Mouse (Mus musculus): Measurements from ENCODE around the gene Negr1.

Gene Negr1

DNA sequence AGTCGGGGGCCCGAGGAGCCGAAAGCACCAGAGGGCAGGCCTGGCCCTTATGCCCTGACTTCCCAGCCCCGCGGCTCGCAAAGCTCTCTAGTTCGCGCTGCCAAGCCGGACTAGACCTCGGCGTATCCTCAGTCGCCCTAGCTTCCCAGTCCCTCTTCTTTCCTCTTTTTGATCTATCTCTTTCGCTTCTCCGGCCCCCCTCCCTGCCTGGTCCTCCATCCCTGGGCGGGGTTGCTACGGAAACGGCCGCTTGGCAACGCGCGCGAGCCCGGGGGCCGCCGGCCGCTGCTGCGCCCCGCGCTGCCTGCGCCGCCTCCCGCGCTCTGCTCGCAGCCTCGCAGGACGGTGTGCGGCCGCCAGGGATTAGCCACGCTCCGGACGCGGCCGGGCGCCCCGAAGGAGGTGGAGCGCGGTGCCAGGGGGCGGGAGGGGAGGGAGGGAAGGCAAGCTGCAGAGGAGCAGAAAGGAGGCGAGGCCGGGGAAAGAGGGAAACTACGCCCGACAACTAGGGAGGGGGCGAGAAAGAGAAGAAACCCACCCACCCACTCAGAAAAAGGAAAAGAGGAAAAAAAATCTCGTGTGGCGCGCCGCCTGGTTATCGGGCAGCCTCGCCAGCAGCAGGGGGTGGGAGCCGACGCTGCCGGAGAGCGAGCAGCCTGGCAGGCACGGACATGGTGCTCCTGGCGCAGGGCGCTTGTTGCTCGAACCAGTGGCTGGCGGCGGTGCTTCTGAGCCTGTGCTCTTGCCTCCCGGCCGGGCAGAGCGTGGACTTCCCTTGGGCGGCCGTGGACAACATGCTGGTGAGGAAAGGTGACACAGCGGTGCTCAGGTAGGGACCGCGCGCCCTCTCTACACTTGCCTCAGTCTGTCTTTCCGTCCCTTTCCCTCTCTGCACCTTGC, at the start of gene Negr1:
Gene Negr1 (plus strand): TSS at position 271 of the 900 bp plus-strand sequence.
- CTCF ChIA-PET: no interaction called here
- POLR2A ChIA-PET: interaction anchor here in 1 of 4 experiments (0.5 kb wide), 1 partner anchor 428 kb away, joined by 5 read pairs; no protein-coding TSS in a partner anchor

DNA sequence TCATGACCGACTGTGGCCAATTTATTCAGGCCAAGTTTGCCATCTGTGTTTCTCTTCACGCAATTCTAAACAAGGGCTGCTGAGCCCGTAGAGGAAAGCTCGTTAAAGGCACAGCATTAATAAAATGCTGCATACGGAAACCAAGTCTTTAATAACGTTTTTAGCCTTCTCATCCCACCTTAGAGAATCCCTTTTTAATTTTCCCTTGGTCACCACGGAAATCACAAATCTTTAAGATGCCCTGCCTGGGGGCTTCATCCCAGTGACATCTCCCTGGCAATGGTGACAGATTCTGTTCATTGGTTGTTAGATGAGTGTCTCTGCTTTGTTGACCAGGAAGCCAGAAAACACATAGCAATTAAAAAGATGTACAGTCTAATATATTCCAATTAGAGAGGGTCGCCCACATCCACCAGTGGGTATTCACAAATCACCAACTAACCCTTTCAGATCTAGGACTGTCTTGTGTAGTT, 35.1 kb upstream of the Negr1 start:
- ChIA-PET POLR2A (no interaction called here), CTCF (no interaction called here)

DNA sequence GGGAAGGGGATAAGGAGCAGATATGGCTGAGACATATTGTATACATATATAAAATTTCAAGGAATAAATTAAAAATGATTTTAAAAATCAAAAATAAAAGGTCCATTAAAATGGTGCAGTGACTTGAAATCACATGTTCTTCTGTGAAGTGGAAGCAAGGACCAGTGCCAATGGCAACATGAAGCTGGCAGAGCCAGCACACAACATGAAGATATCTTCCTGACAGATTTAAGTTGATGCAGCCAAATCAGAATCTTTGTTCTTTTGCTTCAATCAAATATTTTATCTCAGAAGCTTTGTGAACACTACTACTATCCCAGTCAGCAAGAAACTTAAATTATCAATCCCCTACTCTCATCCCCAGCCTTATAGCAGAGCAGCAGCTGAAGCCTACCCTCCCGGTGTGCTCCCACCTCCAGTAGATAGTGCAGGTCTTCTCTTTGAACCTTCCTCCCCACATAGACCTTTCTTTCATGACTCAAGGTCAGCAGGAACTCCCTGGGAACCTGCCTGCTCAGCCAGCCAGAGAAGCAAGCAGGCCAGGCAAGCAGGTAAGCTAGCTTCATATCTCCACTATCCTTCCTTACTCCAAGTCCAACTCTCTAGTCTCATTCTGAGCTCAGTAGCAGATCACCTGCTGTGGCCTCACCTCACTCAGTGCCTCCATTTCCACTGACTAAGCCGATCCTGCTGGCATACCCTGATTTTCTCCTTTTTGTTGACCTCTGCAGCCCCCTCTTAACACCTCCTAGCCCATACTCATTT, 34.2 kb upstream of the Negr1 start:
- ChIA-PET CTCF (no interaction called here), POLR2A (no interaction called here)

DNA sequence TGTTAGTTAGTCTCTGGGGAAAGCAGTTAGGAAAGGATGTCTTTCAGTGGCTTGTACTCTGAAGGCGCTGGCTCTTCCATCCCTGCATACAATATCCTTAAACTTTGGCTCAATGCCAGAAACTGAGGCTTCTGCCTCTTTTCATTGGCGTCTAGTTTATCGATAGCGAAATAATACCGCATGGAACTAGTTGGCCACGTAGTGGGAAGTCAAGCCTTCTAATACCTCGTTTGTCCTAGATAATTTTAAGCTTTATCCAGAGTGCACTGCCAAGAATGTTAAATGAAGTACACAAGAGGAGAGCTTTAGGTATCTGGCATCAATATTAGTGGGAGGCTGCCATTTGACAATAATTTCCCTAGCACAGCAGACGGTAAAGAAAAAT, 2.2 kb upstream of the Negr1 start:
- CTCF ChIA-PET: interaction anchor here in 1 of 4 experiments (0.6 kb wide), 1 partner anchor 924 kb away, joined by 3 read pairs; no protein-coding TSS in a partner anchor
- POLR2A ChIA-PET: no interaction called here

DNA sequence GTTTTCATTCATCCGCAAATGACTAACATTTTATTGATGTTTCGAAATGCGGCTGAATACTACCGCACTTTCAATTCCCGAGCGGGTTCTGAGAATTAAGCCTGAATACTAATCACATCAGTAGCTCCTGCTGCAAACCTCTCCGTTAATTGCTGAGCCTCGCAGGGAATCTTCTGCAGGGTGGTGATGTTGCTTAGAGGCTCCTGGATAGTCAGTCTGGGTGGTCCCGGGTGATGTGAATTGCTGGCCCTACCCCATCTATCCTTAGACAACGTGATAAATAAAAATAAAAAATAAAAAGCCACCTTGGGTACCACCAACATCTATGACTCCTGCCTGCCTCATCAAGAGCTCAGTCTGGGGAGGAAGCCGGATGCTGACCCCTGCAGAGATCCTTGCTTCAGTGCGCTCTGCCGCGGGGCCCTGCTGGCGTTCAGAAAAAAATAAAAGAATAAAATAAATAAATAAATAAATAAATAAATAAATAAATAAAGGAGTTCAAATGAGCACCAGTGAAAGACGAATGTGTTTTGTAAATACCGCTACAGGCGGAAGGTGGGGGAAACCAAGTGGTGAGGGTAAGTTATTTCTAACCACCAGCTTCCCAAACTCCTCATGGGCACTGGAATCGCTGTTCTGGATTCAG, 1.6 kb upstream of the Negr1 start:
- POLR2A ChIA-PET: interaction anchor here in 3 of 4 experiments (0.6 to 0.9 kb wide), 3 partner anchors 13 to 289 kb away, joined by 3 to 4 read pairs (median 4); no protein-coding TSS in a partner anchor
- CTCF ChIA-PET: interaction anchor here in 1 of 4 experiments (0.6 to 0.7 kb wide), 2 partner anchors 11 to 923 kb away, joined by 3 to 5 read pairs; no protein-coding TSS in a partner anchor

DNA sequence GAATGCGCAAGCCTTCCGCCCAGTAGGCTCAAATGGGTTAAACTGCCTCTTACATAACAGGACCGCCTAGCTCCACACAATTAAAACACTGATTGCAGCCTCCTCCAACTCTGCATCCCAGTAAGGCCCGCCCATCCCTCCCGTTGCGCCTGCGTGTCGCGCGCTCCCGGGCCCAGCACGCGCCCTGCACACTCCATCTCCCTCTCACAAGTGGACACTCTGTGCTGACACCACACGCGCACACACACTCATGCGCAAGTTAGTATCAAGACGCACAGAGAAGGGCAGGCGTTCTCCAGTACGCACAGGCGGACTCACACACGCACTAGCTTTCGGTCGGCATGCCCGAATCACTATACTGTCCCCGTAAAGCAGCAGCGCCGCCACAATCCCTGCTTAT, 828 bp upstream of the Negr1 start:
- POLR2A ChIA-PET: interaction anchor here in 3 of 4 experiments (0.6 to 0.9 kb wide), 3 partner anchors 124 to 290 kb away, joined by 3 to 4 read pairs (median 4); no protein-coding TSS in a partner anchor
- CTCF ChIA-PET: interaction anchor here in 1 of 4 experiments (0.7 kb wide), 1 partner anchor 1670 kb away, joined by 11 read pairs; no protein-coding TSS in a partner anchor

DNA sequence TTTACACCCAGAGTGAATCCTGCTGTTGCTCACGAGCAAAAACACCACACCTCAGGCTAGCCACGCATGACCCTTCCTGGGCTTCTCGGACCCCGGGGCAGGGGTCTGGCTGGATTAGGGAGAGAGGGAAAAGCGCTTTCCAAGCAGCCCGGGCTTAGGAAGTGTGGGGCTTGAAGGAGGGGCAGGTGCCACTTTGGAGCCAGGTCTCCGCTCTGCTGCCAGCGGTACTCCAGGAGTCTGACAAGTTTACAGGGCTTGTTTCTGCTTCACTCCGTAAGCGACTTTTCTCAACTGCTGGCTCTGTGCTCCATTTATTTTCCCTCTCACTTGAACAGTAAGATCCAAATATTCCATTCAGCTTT, 811 bp downstream of the Negr1 start:
- ChIA-PET POLR2A (interaction anchor here in 1 of 4 experiments (0.6 kb wide), 1 partner anchor 1964 kb away, joined by 3 read pairs; no protein-coding TSS in a partner anchor), CTCF (no interaction called here)

DNA sequence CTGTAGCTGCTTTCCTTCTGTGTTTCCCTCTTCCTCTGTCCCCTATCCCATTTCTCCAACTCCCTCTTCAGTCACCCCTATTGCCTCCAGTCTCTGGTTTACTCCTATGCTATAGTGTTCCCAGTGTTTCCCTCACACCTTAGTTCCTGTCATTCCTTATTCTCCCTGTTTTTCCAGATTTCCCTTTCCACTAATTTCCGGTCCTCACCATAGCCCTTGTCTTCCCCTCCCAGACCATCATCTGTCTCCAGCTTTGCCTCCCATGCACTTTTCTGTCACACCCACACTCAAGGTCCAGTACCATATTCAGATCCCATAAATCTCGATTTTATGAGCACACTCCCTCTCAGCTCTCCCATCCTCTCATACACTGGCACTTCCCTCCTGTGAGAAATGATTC, 1.2 kb downstream of the Negr1 start:
- ChIA-PET POLR2A (interaction anchor here in 2 of 4 experiments (0.6 to 0.7 kb wide), 2 partner anchors 552 to 1964 kb away, joined by 3 to 10 read pairs; no protein-coding TSS in a partner anchor), CTCF (no interaction called here)

DNA sequence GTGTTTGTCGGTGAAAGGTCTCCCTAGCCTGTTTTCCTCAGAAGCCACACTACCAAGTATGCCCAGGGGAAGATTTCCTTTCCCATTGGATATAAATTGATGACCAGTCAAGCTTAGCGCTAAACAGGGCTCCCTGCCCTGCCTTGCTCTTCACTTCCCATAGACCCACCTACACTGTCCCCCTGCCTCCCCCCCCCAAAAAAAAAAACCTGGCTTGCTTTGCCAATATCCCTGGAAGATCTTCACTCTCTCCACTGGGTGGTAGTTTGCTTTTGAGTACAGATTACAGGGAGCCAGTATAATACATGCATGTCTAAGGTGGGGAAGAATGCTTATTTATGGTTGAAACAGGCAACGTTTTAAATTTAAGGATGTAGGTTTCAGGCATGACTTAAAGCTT, 1.8 kb downstream of the Negr1 start:
- ChIA-PET POLR2A (interaction anchor here in 1 of 4 experiments (0.7 kb wide), 1 partner anchor 551 kb away, joined by 10 read pairs; no protein-coding TSS in a partner anchor), CTCF (no interaction called here)

DNA sequence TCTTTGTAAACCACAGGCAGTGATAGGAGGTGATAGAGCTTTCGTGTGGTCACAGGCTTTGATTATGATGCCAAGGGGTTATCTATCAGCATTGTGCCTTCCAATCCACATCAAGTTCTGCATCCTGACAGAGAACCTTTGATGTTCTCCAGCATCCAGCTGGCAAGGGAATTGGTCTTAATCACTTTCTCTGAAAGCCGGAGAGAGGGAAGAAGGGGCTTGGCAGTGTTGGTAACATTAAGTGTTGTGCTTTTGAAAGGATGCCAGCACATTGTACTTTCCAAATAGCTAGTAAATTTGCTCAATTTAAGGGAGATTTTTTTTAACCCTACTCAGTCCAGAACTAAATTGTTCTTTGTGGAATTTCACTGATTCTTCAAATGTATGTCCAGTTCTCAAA, 11.9 kb downstream of the Negr1 start:
- ChIA-PET POLR2A (no interaction called here), CTCF (no interaction called here)

DNA sequence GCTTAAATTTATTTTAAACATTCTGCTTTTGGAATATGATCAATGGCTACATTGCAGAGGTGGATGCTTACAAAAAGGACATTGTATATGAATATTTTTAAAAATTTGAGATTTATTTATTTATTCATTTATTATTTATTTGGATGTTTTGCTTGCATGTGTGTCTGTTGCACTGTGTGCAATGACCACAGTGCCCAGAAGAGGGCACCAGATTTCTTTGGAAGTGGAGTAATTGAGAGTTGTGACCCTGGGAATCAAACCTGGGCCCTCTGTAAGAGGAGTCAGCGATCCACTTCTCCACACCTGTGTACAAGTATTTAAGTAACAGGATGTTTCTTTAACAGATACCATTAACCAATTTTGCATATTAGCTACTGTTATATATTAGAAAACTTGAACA, 14.7 kb downstream of the Negr1 start:
- POLR2A ChIA-PET: no interaction called here
- CTCF ChIA-PET: interaction anchor here in 1 of 4 experiments (1.3 kb wide), 1 partner anchor 944 kb away, joined by 3 read pairs; no protein-coding TSS in a partner anchor

DNA sequence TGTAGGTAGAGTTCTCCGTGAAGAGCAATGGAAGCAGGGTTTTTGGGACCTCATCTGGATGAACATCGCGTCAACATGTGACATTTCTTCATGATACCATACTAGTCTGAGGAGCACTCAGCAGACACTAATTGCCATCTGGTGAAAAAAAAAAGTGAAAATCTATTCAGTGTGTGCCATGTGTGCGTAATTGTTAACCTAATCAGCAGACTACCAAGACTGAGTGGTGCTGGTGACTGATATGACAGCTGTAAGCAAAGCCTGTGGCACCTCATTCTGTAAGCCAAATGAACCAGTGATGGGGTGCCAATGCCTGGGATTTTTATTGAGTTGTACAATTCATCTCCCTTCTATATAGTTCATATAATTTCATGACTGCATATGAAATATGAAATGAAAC, 29.0 kb downstream of the Negr1 start:
- POLR2A ChIA-PET: no interaction called here
- CTCF ChIA-PET: no interaction called here

DNA sequence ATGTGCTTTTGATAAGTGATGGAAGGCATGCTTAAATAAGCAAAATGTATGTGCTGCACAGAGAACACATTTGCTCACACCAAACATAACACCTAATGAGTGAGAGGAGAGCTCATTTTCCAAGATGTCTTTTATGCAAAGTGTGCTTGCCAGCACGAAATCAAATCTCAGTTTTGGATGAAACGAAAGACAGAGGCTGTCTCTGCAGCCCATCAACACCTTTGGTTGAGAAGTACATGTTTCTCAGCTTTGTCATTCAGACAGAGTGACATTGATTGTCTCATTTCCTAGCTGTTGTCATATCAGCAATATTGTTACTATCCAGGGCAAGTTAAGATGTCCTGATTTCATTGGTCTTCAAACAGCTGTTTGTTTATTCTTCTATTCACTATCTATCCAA, 29.5 kb downstream of the Negr1 start:
- POLR2A ChIA-PET: no interaction called here
- CTCF ChIA-PET: no interaction called here

DNA sequence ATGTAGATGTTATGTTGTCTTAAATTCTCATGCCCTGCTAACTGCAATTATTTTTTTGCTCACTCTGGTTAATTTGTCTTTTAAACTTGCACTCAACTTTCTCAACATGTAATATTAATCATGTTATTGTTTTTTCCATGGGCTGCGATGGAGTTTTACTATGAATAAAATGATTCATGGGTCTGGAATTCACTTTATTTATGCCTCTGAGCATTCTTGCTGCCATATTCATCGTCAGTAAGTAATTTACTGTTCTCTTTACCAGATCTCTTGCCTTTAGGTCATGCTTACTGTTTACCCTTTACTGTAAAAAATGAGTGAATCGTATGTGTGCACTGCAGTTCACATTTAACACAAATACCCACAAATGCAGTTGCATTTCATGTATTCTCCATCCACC, 45.3 kb downstream of the Negr1 start:
- POLR2A ChIA-PET: no interaction called here

DNA sequence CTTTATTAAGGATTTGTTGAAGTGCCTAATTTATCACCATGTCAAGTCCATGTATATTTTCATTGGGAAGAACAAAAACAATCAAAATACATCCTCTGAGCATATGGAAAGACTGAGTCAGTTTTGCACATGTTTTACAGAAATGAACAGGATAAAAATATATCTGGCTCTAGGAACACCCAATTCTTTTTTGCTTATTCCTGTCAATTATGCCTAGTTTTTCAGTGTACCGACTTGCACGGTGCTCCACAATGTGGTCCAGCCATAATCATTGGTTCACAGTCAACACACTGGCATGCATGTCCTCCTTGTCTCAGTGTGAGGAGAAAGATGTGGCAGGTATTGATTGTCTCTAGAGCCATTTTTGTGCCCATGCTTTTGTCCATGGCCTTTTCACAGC, 58.3 kb downstream of the Negr1 start:
- POLR2A ChIA-PET: no interaction called here
- CTCF ChIA-PET: no interaction called here

More for the DNA sequence above, 45.3 kb downstream of the Negr1 start:
- CTCF ChIA-PET: no interaction called here

DNA sequence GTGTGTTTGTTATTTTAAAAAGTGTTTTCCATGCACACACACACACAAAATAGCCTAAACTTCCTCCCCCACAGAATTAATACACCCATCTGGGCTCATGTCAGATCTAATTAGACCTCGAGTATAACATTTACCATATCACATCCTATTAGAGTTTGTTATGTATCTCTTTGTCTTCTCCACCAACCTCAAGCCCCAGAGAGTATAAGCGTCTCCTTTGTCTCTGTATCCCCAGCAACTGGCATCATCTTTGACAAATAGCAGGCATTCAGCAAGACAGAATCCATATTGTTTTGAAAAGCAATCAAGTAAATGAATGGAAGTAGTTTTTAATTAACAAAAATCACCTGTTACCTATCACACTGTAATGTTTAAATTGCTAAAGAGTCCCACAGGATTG, 67.0 kb downstream of the Negr1 start:
- ChIA-PET CTCF (no interaction called here), POLR2A (no interaction called here)

DNA sequence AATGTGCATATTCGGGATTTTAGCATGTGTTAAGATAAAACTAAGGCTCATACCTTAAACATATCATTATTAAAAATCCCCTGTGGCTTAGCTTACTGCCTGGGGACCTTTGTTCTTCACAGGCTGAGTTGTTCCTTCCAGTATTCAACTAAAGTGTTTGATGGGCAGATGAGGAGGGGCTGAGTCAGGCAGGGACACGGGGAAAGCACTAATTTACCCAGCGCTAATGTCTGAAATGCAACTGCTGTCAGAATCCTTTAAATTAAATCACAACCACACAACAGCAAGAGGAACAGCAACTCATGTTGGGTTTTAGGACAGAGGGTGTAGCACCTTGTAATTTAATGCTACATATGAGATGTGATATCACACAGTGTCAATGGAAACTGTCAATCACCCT, 71.3 kb downstream of the Negr1 start:
- POLR2A ChIA-PET: no interaction called here
- CTCF ChIA-PET: no interaction called here

DNA sequence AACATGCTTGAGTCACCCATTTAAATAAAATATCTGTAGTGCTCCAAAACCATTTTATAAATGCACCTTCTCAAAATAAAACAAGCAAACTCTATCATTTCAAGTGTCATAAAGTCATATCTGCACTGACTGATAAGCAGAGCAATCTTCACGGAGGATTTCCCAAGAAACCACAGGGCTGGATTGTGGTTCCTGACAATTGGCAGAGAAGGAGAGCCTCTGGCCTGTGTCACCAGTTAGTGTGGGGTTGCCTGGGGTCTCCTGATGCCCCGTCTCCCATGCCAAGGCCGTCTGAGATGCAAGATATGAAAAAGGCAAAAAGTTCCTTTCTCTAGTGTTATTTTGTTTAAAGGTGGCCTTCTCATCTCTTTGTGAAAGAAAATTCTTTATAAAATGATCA, 77.8 kb downstream of the Negr1 start:
- ChIA-PET POLR2A (no interaction called here), CTCF (no interaction called here)

DNA sequence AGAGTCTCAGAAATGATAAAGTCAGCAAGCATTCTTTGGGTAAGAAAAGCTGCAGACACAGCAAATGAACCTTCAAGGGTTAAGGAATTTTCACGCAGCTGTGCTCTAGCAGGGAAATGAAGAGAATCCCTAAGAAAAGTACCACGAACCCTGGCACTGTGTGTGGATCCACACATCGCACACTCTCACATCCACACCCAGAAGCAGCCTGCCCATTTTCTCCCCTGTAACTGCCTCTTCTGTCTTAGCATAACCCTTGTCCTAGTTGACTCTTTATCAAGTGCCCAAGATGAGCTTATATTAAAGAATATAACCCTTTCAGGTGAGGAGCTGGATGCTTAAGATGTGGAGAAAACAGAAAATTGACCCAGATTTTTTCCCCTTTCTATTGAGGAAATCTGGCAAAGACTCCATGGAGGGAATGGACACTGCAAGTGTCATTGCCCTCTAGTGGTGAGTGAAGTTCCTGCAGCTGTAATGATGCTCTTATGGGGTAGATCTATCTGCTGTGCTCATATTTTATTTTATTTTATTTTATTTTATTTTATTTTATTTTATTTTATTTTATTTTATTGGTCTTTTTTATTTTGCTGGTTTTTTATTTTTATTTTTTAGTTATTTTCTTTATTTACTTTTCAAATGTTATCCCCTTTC, 82.2 kb downstream of the Negr1 start:
- POLR2A ChIA-PET: no interaction called here
- CTCF ChIA-PET: interaction anchor here in 3 of 4 experiments (0.7 to 1.1 kb wide), 3 partner anchors 9 to 10 kb away, joined by 3 to 4 read pairs (median 3); no protein-coding TSS in a partner anchor
